Mouse (Mus musculus) kidney, adult 2 months (tissue): ENCODE measurements around the gene Tmem19.

Source experiments
- CTCF ChIP-seq: fragments of 200-500 bp; conservative IDR thresholded peaks from 2 replicates; pipeline ENCODE4 v1.5.1; 2011; ENCODE audit warnings: low read depth, mild to moderate bottlenecking, control low read depth, low read length, moderate library complexity, mixed read lengths; ENCODE audit not compliant: insufficient read depth, insufficient read length
- POLR2A ChIP-seq: fragments of 200-500 bp; IDR thresholded peaks from one replicate; pipeline ENCODE4 v1.6.1; 2011; ENCODE audit warnings: low read depth, low read length, control low read depth

- TF ChIP-seq CTCF, result peak; percentile 63
- TF ChIP-seq POLR2A, result peak; percentile 56
These were observed 22.1 kb upstream of the Tmem19 start, which contains the start of the genes Thap2 and Zfc3h1 for GRCm38 (mm10) chr10:115384221-115385017.
